Mouse (Mus musculus): ENCODE measurements at regions not wholly inside any gene's neighbourhood (a gene's known extent, or its start where the extent isn't known, plus 50 kb on each side); places are given as distances from the start of the nearest gene placed in this dataset.

- 0 out of 2 replicates have a peak, but pooled peaks have one; percentile 8 for ATAC-seq (ENCODE audit: low FRiP score)
- Histone ChIP-seq H3K4me2 (replicated peaks; ENCODE audit: low read depth, low read length) (no peak overlapping the region), H3K4me1 (replicated peaks; ENCODE audit: control insufficient read depth, insufficient read depth, low read length) (peaks cover 4% of the 10 kb centered on the region; the same call in 1 of the 2 replicates), H3K27ac (ENCODE audit: low read depth, low read length) (no peak overlapping the region), H3K9ac (ENCODE audit: low read depth, low read length) (no peak overlapping the region), H3K27me3 (ENCODE audit: control insufficient read depth, insufficient read depth, low read length) (peaks cover 94% of the 10 kb centered on the region), H3K36me3 (ENCODE audit: control insufficient read depth, insufficient read depth, low read length) (no peaks in the 10 kb centered on the region), H3K4me3 (ENCODE audit: low read depth, low read length) (no peak overlapping the region), H3K9me3 (ENCODE audit: control insufficient read depth, low read length) (no peaks in the 10 kb centered on the region)
- no peak for DNase-seq (ENCODE audit: low spot score)
- 46% methylated on average over 5 of the region's 5 CpGs for WGBS
Measured at GRCm38 (mm10) chr16:29725153-29725552, 146.0 kb downstream of the Opa1 start.

- Histone ChIP-seq H3K27ac (ENCODE audit: low read depth, low read length) (no peak overlapping the region), H3K4me3 (ENCODE audit: low read depth, low read length) (no peak overlapping the region), H3K4me1 (replicated peaks; ENCODE audit: control insufficient read depth, insufficient read depth, low read length) (no peaks in the 10 kb centered on the region), H3K27me3 (ENCODE audit: control insufficient read depth, insufficient read depth, low read length) (peaks cover 94% of the 10 kb centered on the region), H3K4me2 (replicated peaks; ENCODE audit: low read depth, low read length) (no peak overlapping the region), H3K9me3 (ENCODE audit: control insufficient read depth, low read length) (no peaks in the 10 kb centered on the region), H3K9ac (ENCODE audit: low read depth, low read length) (no peak overlapping the region), H3K36me3 (ENCODE audit: control insufficient read depth, insufficient read depth, low read length) (no peaks in the 10 kb centered on the region)
- ATAC-seq (ENCODE audit: low FRiP score) = no peak
- WGBS = 57% methylated on average over 4 of the region's 4 CpGs
- DNase-seq (ENCODE audit: low spot score) = no peak
Measured at GRCm38 (mm10) chr16:29725563-29725962, 146.4 kb downstream of the Opa1 start.

DNA sequence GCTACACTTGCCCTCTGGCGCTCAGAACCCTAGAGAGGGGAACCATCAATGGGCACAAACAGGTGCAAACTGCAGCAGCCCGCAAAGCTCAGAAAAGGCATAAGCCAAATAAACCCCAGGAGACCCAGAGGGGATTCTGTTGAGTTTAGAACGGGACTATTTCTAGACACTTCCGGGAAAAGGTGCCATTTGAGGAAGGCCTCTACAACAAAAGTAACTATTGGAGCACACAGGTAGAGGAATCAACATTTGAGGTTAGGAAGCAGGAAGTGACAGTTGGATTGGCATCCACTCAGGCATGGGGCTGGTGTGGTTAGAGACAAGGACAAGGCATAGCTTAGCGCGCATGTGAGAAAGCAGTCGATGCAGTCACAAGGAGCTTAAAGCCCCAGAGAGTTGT lies 148.3 kb downstream of the Opa1 start:
- Histone ChIP-seq H3K36me3 (ENCODE audit: control insufficient read depth, insufficient read depth, low read length) (no peaks in the 10 kb centered on the region), H3K27me3 (ENCODE audit: control insufficient read depth, insufficient read depth, low read length) (peaks cover 93% of the 10 kb centered on the region), H3K9me3 (ENCODE audit: control insufficient read depth, low read length) (no peaks in the 10 kb centered on the region), H3K9ac (ENCODE audit: low read depth, low read length) (no peak overlapping the region), H3K4me3 (ENCODE audit: low read depth, low read length) (no peak overlapping the region), H3K4me2 (replicated peaks; ENCODE audit: low read depth, low read length) (no peak overlapping the region), H3K4me1 (replicated peaks; ENCODE audit: control insufficient read depth, insufficient read depth, low read length) (no peaks in the 10 kb centered on the region), H3K27ac (ENCODE audit: low read depth, low read length) (no peak overlapping the region)
- 90% methylated on average over 7 of the region's 7 CpGs for WGBS
- no peak for DNase-seq (ENCODE audit: low spot score)
- ATAC-seq (ENCODE audit: low FRiP score) = no peak

GRCm38 (mm10) chr16:29728769-29729481 lies 149.8 kb downstream of the Opa1 start:
- H3K4me1 ChIP-seq (replicated peaks; ENCODE audit: control insufficient read depth, insufficient read depth, low read length) = no peaks in the 10 kb centered on the region
- H3K27ac ChIP-seq (ENCODE audit: low read depth, low read length) = no peak overlapping the region
- WGBS = 22% methylated on average over 10 of the region's 10 CpGs
- no peak overlapping the region for H3K4me3 ChIP-seq (ENCODE audit: low read depth, low read length)
- peaks cover 93% of the 10 kb centered on the region for H3K27me3 ChIP-seq (ENCODE audit: control insufficient read depth, insufficient read depth, low read length)
- H3K36me3 ChIP-seq (ENCODE audit: control insufficient read depth, insufficient read depth, low read length) = no peaks in the 10 kb centered on the region
- DNase-seq (ENCODE audit: low spot score) (peak; percentile 88), ATAC-seq (ENCODE audit: low FRiP score) (peak; percentile 62)
- no peaks in the 10 kb centered on the region for H3K9me3 ChIP-seq (ENCODE audit: control insufficient read depth, low read length)
- no peak overlapping the region for H3K9ac ChIP-seq (ENCODE audit: low read depth, low read length)
- H3K4me2 ChIP-seq (replicated peaks; ENCODE audit: low read depth, low read length) = no peak overlapping the region

DNA sequence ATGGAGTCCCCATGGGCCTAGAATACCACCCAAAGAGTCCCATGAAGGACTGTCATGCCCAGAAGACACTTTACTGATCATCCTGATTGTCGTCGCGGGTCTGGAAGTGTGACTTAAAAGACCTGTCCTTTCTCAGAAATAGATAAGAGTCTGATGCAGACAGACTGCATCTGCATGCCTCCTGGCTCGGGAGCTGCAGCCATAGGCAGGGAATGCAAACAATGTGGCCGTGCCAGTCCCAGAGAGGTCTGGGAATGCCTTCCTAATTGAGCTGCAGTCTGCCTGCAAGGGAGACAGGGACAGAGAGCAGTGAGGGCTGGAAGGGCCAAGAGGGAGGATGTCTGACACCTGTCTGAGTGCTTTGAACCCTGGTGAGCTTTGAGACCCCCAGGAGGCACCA lies 150.9 kb downstream of the Opa1 start:
- Histone ChIP-seq H3K4me1 (replicated peaks; ENCODE audit: control insufficient read depth, insufficient read depth, low read length) (no peaks in the 10 kb centered on the region), H3K9ac (ENCODE audit: low read depth, low read length) (no peak overlapping the region), H3K27me3 (ENCODE audit: control insufficient read depth, insufficient read depth, low read length) (peaks cover 92% of the 10 kb centered on the region), H3K9me3 (ENCODE audit: control insufficient read depth, low read length) (no peaks in the 10 kb centered on the region), H3K27ac (ENCODE audit: low read depth, low read length) (no peak overlapping the region), H3K36me3 (ENCODE audit: control insufficient read depth, insufficient read depth, low read length) (no peaks in the 10 kb centered on the region), H3K4me2 (replicated peaks; ENCODE audit: low read depth, low read length) (no peak overlapping the region), H3K4me3 (ENCODE audit: low read depth, low read length) (no peak overlapping the region)
- ATAC-seq (ENCODE audit: low FRiP score) (no peak), DNase-seq (ENCODE audit: low spot score) (no peak)
- 18% methylated on average over 5 of the region's 5 CpGs for WGBS

DNA sequence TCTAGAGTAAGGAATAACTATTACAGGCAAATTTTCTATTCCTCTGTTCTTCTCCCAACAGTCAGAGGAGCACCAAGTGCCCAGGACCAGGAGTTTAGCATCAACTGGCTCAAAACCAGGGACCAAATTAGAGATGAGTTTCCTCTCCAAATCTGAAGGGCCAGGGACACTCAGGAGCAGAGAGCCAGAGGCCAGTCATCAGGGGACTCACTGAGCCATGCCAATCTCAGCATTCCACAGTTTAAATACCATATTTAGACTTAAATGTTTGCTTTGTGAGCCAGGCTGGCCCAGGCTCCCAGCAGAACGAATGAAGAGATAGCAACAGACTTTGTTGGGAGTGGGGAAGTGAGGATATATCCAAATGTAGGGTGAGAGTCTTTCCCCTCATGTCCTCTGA lies 153.8 kb downstream of the Opa1 start:
- Histone ChIP-seq H3K27ac (ENCODE audit: low read depth, low read length) (no peak overlapping the region), H3K4me1 (replicated peaks; ENCODE audit: control insufficient read depth, insufficient read depth, low read length) (0 out of 2 replicates have a peak, but pooled peaks cover 3% of the 10 kb centered on the region), H3K27me3 (ENCODE audit: control insufficient read depth, insufficient read depth, low read length) (peaks cover 81% of the 10 kb centered on the region), H3K9me3 (ENCODE audit: control insufficient read depth, low read length) (no peaks in the 10 kb centered on the region), H3K9ac (ENCODE audit: low read depth, low read length) (no peak overlapping the region), H3K36me3 (ENCODE audit: control insufficient read depth, insufficient read depth, low read length) (no peaks in the 10 kb centered on the region), H3K4me3 (ENCODE audit: low read depth, low read length) (no peak overlapping the region), H3K4me2 (replicated peaks; ENCODE audit: low read depth, low read length) (no peak overlapping the region)
- WGBS = 61% methylated on average over 1 of the region's 1 CpGs
- ATAC-seq (ENCODE audit: low FRiP score) = no peak
- no peak for DNase-seq (ENCODE audit: low spot score)

GRCm38 (mm10) chr16:29733847-29734246 lies 154.7 kb downstream of the Opa1 start:
- Histone ChIP-seq H3K4me2 (replicated peaks; ENCODE audit: low read depth, low read length) (no peak overlapping the region), H3K36me3 (ENCODE audit: control insufficient read depth, insufficient read depth, low read length) (no peaks in the 10 kb centered on the region), H3K27me3 (ENCODE audit: control insufficient read depth, insufficient read depth, low read length) (peaks cover 72% of the 10 kb centered on the region), H3K4me1 (replicated peaks; ENCODE audit: control insufficient read depth, insufficient read depth, low read length) (0 out of 2 replicates have a peak, but pooled peaks cover 3% of the 10 kb centered on the region), H3K9ac (ENCODE audit: low read depth, low read length) (no peak overlapping the region), H3K4me3 (ENCODE audit: low read depth, low read length) (no peak overlapping the region), H3K27ac (ENCODE audit: low read depth, low read length) (no peak overlapping the region), H3K9me3 (ENCODE audit: control insufficient read depth, low read length) (no peaks in the 10 kb centered on the region)
- WGBS = 78% methylated on average over 10 of the region's 10 CpGs
- DNase-seq (ENCODE audit: low spot score) (no peak), ATAC-seq (ENCODE audit: low FRiP score) (no peak)

- no peak overlapping the region for H3K9ac ChIP-seq (ENCODE audit: low read depth, low read length)
- peak; percentile 72 for DNase-seq (ENCODE audit: low spot score)
- H3K4me1 ChIP-seq (replicated peaks; ENCODE audit: control insufficient read depth, insufficient read depth, low read length) = 0 out of 2 replicates have a peak, but pooled peaks cover 3% of the 10 kb centered on the region
- peaks cover 72% of the 10 kb centered on the region for H3K27me3 ChIP-seq (ENCODE audit: control insufficient read depth, insufficient read depth, low read length)
- WGBS = 10% methylated on average over 1 of the region's 1 CpGs
- H3K9me3 ChIP-seq (ENCODE audit: control insufficient read depth, low read length) = no peaks in the 10 kb centered on the region
- ATAC-seq (ENCODE audit: low FRiP score) = peak; percentile 47
- no peaks in the 10 kb centered on the region for H3K36me3 ChIP-seq (ENCODE audit: control insufficient read depth, insufficient read depth, low read length)
- H3K27ac ChIP-seq (ENCODE audit: low read depth, low read length) = peak overlapping the region; percentile 27; the same call in 1 of the 2 replicates
- no peak overlapping the region for H3K4me2 ChIP-seq (replicated peaks; ENCODE audit: low read depth, low read length)
- H3K4me3 ChIP-seq (ENCODE audit: low read depth, low read length) = no peak overlapping the region
Measured at GRCm38 (mm10) chr16:29734324-29734723, 155.2 kb downstream of the Opa1 start.

- H3K36me3 ChIP-seq (ENCODE audit: control insufficient read depth, insufficient read depth, low read length) = no peaks in the 10 kb centered on the region
- DNase-seq (ENCODE audit: low spot score) (peak; percentile 60), ATAC-seq (ENCODE audit: low FRiP score) (peak; percentile 59)
- peaks cover 71% of the 10 kb centered on the region for H3K27me3 ChIP-seq (ENCODE audit: control insufficient read depth, insufficient read depth, low read length)
- WGBS = 5% methylated on average over 12 of the region's 12 CpGs
- peak overlapping the region; percentile 27; the same call in 1 of the 2 replicates for H3K27ac ChIP-seq (ENCODE audit: low read depth, low read length)
- H3K4me1 ChIP-seq (replicated peaks; ENCODE audit: control insufficient read depth, insufficient read depth, low read length) = 0 out of 2 replicates have a peak, but pooled peaks cover 3% of the 10 kb centered on the region
- peak overlapping the region; percentile 21; the same call in 1 of the 2 replicates for H3K4me2 ChIP-seq (replicated peaks; ENCODE audit: low read depth, low read length)
- no peak overlapping the region for H3K4me3 ChIP-seq (ENCODE audit: low read depth, low read length)
- no peak overlapping the region for H3K9ac ChIP-seq (ENCODE audit: low read depth, low read length)
- no peaks in the 10 kb centered on the region for H3K9me3 ChIP-seq (ENCODE audit: control insufficient read depth, low read length)
Measured at GRCm38 (mm10) chr16:29734738-29735250, 155.7 kb downstream of the Opa1 start.
